In the genomic region with DNA sequence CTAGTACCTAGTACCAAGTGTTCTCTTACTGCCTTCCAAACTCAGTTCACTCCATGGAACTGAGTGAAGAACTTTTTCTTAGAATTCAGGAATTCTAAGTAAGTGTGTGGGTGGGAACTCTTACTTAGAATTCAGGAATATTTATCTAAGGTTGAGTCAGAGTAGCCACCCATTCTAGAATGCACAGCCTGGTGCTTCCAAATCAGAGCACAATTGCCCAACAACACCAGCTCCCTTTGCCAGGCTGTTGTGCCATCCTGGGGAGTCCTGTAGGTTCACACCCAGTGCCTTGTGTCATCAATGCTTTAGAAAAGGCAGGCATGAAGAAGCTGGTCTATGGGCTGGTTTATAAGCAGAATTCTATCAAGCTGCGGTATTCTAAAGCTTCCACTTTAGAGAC, we compare ENCODE assay signal across 18 mouse cellular contexts.
DNase-seq lines count a peak whose midpoint lies in the region; ATAC-seq and TF ChIP-seq lines count a peak whose summit lies in the region.
"Had no signal": no experiment of that assay in that cellular context is flagged by ENCODE, and none has a peak within 500 bp of the region (broad histone marks: within the 10 kb centered on the region; RNA-seq: fewer than 3 reads in every experiment).

No protein-coding gene starts in this region.

- no peak for TF ChIP-seq POLR2A in lung, adult 2 months (IDR thresholded peaks at IDR 0.05; ENCODE audit: borderline replicate concordance, extremely low read depth, low read depth, low read length)
- TF ChIP-seq POLR2A in kidney, adult 2 months (IDR thresholded peaks at IDR 0.05; ENCODE audit: low read depth, low read length) = no peak

- WGBS in lung, adult 2 months = 88% methylated on average over 1 of the region's 1 CpGs
- WGBS in stomach, postnatal 0 days = 71% methylated on average over 1 of the region's 1 CpGs
- 88% methylated on average over 1 of the region's 1 CpGs for WGBS in kidney, adult 2 months

- no peaks in the 10 kb centered on the region for H3K36me3 ChIP-seq in stomach, postnatal 0 days (ENCODE audit: control insufficient read depth, insufficient read depth, low read length)
- no peaks in the 10 kb centered on the region for H3K36me3 ChIP-seq in kidney, adult 2 months (ENCODE audit: control insufficient read depth, insufficient read depth, low read length)
- H3K36me3 ChIP-seq: hindbrain, embryonic 10.5 days; limb, embryonic 13.5 days; midbrain, embryonic 12.5 days; stomach, embryonic 15.5 days had no signal

- no peaks in the 10 kb centered on the region for H3K9me3 ChIP-seq in stomach, postnatal 0 days (ENCODE audit: control insufficient read depth, low read length)
- H3K9me3 ChIP-seq: heart, embryonic 13.5 days; hindbrain, embryonic 10.5 days; limb, embryonic 13.5 days; midbrain, embryonic 12.5 days; stomach, embryonic 15.5 days had no signal

- ATAC-seq in stomach, postnatal 0 days (ENCODE audit: low FRiP score, low TSS enrichment) = peak; percentile 78

- DNase-seq in frontal cortex, adult 2 months (ENCODE audit: extremely low spot score in 1 of 2, low spot score in 1 of 2) = peak; percentile 21 to 53
- DNase-seq in frontal cortex, postnatal 14 days (ENCODE audit: low spot score in 2 of 2) = no peak
- DNase-seq in lung, postnatal 25 days (ENCODE audit: low spot score) = peak; percentile 39
- DNase-seq in lung, adult 2 months = no peak
- peak; percentile 52 to 66 for DNase-seq in adrenal gland, postnatal 36 days
- DNase-seq in stomach, postnatal 0 days (ENCODE audit: low spot score) = peak; percentile 29
- DNase-seq in kidney, adult 2 months = no peak
- no peak for DNase-seq in spleen, adult 12 weeks (ENCODE audit: low spot score)
- DNase-seq: cerebellum, postnatal 36 days; gastrocnemius, postnatal 14 days; kidney, postnatal 14 days; thymus, postnatal 36 days had no signal

- peaks cover 4% of the 10 kb centered on the region for H3K4me1 ChIP-seq in lung, adult 2 months (ENCODE audit: control insufficient read depth, insufficient read depth, low read length)
- no peaks in the 10 kb centered on the region for H3K4me1 ChIP-seq in stomach, postnatal 0 days (replicated peaks; ENCODE audit: control insufficient read depth, insufficient read depth)
- H3K4me1 ChIP-seq in kidney, adult 2 months (ENCODE audit: control insufficient read depth, insufficient read depth, low read length) = no peaks in the 10 kb centered on the region
- H3K4me1 ChIP-seq: stomach, embryonic 15.5 days had no signal

- no peak overlapping the region for H3K27ac ChIP-seq in stomach, postnatal 0 days (replicated peaks)
- no peak overlapping the region for H3K27ac ChIP-seq in kidney, adult 2 months (ENCODE audit: insufficient read depth, low read depth, low read length)
- H3K27ac ChIP-seq: heart, embryonic 13.5 days; hindbrain, embryonic 10.5 days; limb, embryonic 13.5 days; midbrain, embryonic 12.5 days; stomach, embryonic 15.5 days had no signal

- H3K9ac ChIP-seq in stomach, postnatal 0 days (ENCODE audit: low read length) = no peak overlapping the region
- H3K9ac ChIP-seq: heart, embryonic 13.5 days; limb, embryonic 13.5 days; lung, embryonic 14.5 days; midbrain, embryonic 12.5 days; stomach, embryonic 15.5 days had no signal

- no peak for TF ChIP-seq EP300 in stomach, postnatal 0 days (optimal IDR thresholded peaks at IDR 0.05)

- H3K4me2 ChIP-seq in stomach, postnatal 0 days (replicated peaks; ENCODE audit: low read depth) = no peak overlapping the region
- H3K4me2 ChIP-seq: heart, embryonic 13.5 days; limb, embryonic 13.5 days; lung, embryonic 14.5 days; midbrain, embryonic 12.5 days; stomach, embryonic 15.5 days had no signal

- H3K4me3 ChIP-seq in lung, adult 2 months (replicated peaks; ENCODE audit: extremely low read depth, low read depth, low read length) = no peak overlapping the region
- no peak overlapping the region for H3K4me3 ChIP-seq in stomach, postnatal 0 days (ENCODE audit: low read depth, low read length)
- H3K4me3 ChIP-seq in kidney, adult 2 months (ENCODE audit: insufficient read depth, low read depth, low read length) = no peak overlapping the region
- H3K4me3 ChIP-seq: heart, embryonic 13.5 days; hindbrain, embryonic 10.5 days; limb, embryonic 13.5 days; midbrain, embryonic 12.5 days; stomach, embryonic 15.5 days had no signal

- no peak for TF ChIP-seq CTCF in lung, adult 2 months (IDR thresholded peaks at IDR 0.05; ENCODE audit: insufficient read depth, low read length)
- no peak for TF ChIP-seq CTCF in stomach, postnatal 0 days (IDR thresholded peaks at IDR 0.05; ENCODE audit: low read depth)
- TF ChIP-seq CTCF in kidney, adult 2 months (conservative IDR thresholded peaks at IDR 0.05; ENCODE audit: insufficient read depth, insufficient read length, low read depth, low read length) = no peak

- H3K27me3 ChIP-seq in stomach, postnatal 0 days (ENCODE audit: control insufficient read depth, insufficient read depth, low read length) = no peaks in the 10 kb centered on the region
- no peaks in the 10 kb centered on the region for H3K27me3 ChIP-seq in kidney, adult 2 months (replicated peaks; ENCODE audit: control insufficient read depth, insufficient read depth, low read length)
- H3K27me3 ChIP-seq: heart, embryonic 13.5 days; limb, embryonic 13.5 days; midbrain, embryonic 12.5 days; stomach, embryonic 15.5 days had no signal

Comparison
In these comparisons a context has a peak if more than half of its experiments do, and no peak if none do; other contexts are left out.
1. DNase-seq: peak in frontal cortex, adult 2 months (2 of 2), lung, postnatal 25 days (single experiment), adrenal gland, postnatal 36 days (2 of 2) and stomach, postnatal 0 days (single experiment); none in frontal cortex, postnatal 14 days (0 of 2), lung, adult 2 months (single experiment), kidney, adult 2 months (single experiment) and spleen, adult 12 weeks (single experiment).